Mouse (Mus musculus): ENCODE data around the gene Sulf2. TPM values are rescaled to one million over a fixed set of nuclear protein-coding genes. Genes with fewer than 3 reads are reported as not detected.

Sulf2 gene
- total and polyA plus RNA-seq, 2 experiments from 2014 or later: 54.8 to 86.5 TPM

DNA sequence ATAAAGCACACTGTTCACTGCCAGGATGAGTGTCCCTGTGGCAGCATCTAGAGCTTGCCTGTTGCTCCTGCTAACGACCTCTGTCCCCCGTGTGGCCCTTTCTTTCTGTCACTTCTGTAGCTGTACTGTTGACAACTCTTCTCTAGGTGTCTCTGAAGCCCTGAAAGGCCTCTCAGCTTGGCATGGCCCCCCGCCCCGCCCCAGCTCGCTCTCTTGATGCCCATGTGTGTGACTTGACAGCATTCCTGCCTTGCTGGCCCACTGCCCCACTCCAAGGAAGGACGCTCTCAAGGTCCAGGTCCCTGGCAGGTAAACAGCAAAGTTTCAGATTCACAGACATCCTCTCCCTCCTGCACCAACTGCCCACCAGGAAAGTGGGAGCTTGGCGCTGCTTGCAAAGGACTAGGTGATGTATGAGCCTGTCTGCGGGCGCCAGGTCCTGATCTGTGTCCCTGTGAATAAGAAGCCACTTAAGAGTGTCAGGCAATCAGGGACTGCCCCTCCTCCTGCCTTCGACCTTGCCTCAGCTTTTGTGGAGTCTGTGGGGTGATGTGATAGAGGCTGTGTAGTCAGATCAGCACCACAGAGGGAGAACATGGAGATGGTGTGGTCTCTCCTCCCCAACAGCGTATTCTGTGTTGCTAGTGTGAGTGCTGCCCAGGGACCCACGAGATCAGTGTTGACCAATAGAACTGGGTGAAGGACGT lies 40.8 kb upstream of the Sulf2 start:
- no peaks in the 10 kb centered on the region for H3K9me3 ChIP-seq (replicated peaks; ENCODE audit: control insufficient read depth, low read length)
- peaks cover 10% of the 10 kb centered on the region for H3K4me1 ChIP-seq (ENCODE audit: control insufficient read depth, insufficient read depth)
- H3K27ac ChIP-seq (ENCODE audit: low read depth): peak overlapping the region; percentile 57
- no peaks in the 10 kb centered on the region for H3K27me3 ChIP-seq (ENCODE audit: control insufficient read depth, insufficient read depth, low read length)
- peak; percentile 81 for ATAC-seq (ENCODE audit: insufficient read depth, low read depth)
- TF ChIP-seq CTCF (IDR thresholded peaks at IDR 0.05; ENCODE audit: low read depth) (no peak), EP300 (IDR thresholded peaks at IDR 0.05; ENCODE audit: low read depth) (no peak)
- WGBS: 39% methylated on average over 13 of the region's 13 CpGs
- H3K9ac ChIP-seq (replicated peaks; ENCODE audit: low read depth, low read length): no peak overlapping the region
- H3K4me3 ChIP-seq (ENCODE audit: low read depth, low read length): no peak overlapping the region
- no peak overlapping the region for H3K4me2 ChIP-seq (ENCODE audit: low read depth, low read length)
- H3K36me3 ChIP-seq (replicated peaks; ENCODE audit: control insufficient read depth, insufficient read depth, low read length): no peaks in the 10 kb centered on the region
- no peak for DNase-seq (ENCODE audit: low spot score)

- H3K27ac ChIP-seq (ENCODE audit: low read depth): no peak overlapping the region
- 75% methylated on average over 6 of the region's 6 CpGs for WGBS
- TF ChIP-seq EP300 (IDR thresholded peaks at IDR 0.05; ENCODE audit: low read depth) (no peak), CTCF (IDR thresholded peaks at IDR 0.05; ENCODE audit: low read depth) (no peak)
- peaks cover 16% of the 10 kb centered on the region for H3K4me1 ChIP-seq (ENCODE audit: control insufficient read depth, insufficient read depth)
- no peak overlapping the region for H3K4me2 ChIP-seq (ENCODE audit: low read depth, low read length)
- H3K36me3 ChIP-seq (replicated peaks; ENCODE audit: control insufficient read depth, insufficient read depth, low read length): no peaks in the 10 kb centered on the region
- ATAC-seq (ENCODE audit: insufficient read depth, low read depth) (no peak), DNase-seq (ENCODE audit: low spot score) (no peak)
- H3K9me3 ChIP-seq (replicated peaks; ENCODE audit: control insufficient read depth, low read length): no peaks in the 10 kb centered on the region
- no peaks in the 10 kb centered on the region for H3K27me3 ChIP-seq (ENCODE audit: control insufficient read depth, insufficient read depth, low read length)
- H3K9ac ChIP-seq (replicated peaks; ENCODE audit: low read depth, low read length): no peak overlapping the region
- no peak overlapping the region for H3K4me3 ChIP-seq (ENCODE audit: low read depth, low read length)
Observed at GRCm38 (mm10) chr2:166195041-166195440, 39.6 kb upstream of the Sulf2 start.

DNA sequence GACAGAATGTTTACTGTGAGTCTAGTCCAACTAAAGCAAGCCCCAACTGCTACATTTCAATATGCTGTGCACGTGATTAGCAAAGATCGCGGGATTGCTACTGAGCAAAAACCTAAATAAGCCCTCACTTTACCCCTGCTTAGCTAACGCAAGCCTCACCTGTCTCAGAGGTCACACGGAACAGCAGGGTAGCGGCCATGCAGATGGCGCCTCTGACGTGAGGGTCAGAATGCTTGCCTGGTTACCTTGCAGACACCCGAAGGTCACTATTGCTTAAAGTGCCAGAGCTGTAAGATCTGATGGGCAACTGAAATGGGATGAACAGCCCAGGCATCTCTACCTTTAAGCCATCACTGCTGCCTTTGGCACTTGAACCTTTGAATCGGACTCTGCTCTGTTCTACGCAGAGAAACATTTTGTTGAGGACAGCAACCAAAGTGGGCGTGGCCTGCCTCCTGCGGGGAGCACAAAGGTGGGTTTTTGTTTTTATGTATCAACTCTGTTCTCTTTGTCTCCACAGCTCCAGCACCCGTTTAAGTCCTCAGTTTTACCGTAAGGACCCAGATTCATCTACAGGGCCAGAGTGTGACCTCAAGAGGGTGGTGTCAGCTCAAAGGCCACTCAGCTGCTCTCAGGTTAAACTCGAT lies 38.8 kb upstream of the Sulf2 start:
- WGBS: 82% methylated on average over 16 of the region's 16 CpGs
- no peak for DNase-seq (ENCODE audit: low spot score)
- TF ChIP-seq EP300 (IDR thresholded peaks at IDR 0.05; ENCODE audit: low read depth): no peak
- TF ChIP-seq CTCF (IDR thresholded peaks at IDR 0.05; ENCODE audit: low read depth): no peak
- Histone ChIP-seq H3K4me1 (ENCODE audit: control insufficient read depth, insufficient read depth) (peaks cover 16% of the 10 kb centered on the region), H3K4me2 (ENCODE audit: low read depth, low read length) (no peak overlapping the region), H3K9me3 (replicated peaks; ENCODE audit: control insufficient read depth, low read length) (no peaks in the 10 kb centered on the region), H3K36me3 (replicated peaks; ENCODE audit: control insufficient read depth, insufficient read depth, low read length) (no peaks in the 10 kb centered on the region), H3K27me3 (ENCODE audit: control insufficient read depth, insufficient read depth, low read length) (no peaks in the 10 kb centered on the region), H3K4me3 (ENCODE audit: low read depth, low read length) (no peak overlapping the region), H3K27ac (ENCODE audit: low read depth) (no peak overlapping the region), H3K9ac (replicated peaks; ENCODE audit: low read depth, low read length) (no peak overlapping the region)
- no peak for ATAC-seq (ENCODE audit: insufficient read depth, low read depth)

- no peaks in the 10 kb centered on the region for H3K9me3 ChIP-seq (replicated peaks; ENCODE audit: control insufficient read depth, low read length)
- no peak overlapping the region for H3K27ac ChIP-seq (ENCODE audit: low read depth)
- DNase-seq (ENCODE audit: low spot score) (no peak), ATAC-seq (ENCODE audit: insufficient read depth, low read depth) (no peak)
- TF ChIP-seq EP300 (IDR thresholded peaks at IDR 0.05; ENCODE audit: low read depth) (no peak), CTCF (IDR thresholded peaks at IDR 0.05; ENCODE audit: low read depth) (no peak)
- peaks cover 16% of the 10 kb centered on the region for H3K4me1 ChIP-seq (ENCODE audit: control insufficient read depth, insufficient read depth)
- H3K9ac ChIP-seq (replicated peaks; ENCODE audit: low read depth, low read length): no peak overlapping the region
- no peaks in the 10 kb centered on the region for H3K36me3 ChIP-seq (replicated peaks; ENCODE audit: control insufficient read depth, insufficient read depth, low read length)
- H3K4me2 ChIP-seq (ENCODE audit: low read depth, low read length): no peak overlapping the region
- 93% methylated on average over 3 of the region's 3 CpGs for WGBS
- H3K27me3 ChIP-seq (ENCODE audit: control insufficient read depth, insufficient read depth, low read length): no peaks in the 10 kb centered on the region
- no peak overlapping the region for H3K4me3 ChIP-seq (ENCODE audit: low read depth, low read length)
Observed at GRCm38 (mm10) chr2:166193509-166193908, 38.0 kb upstream of the Sulf2 start.

GRCm38 (mm10) chr2:166190816-166191215 lies 35.4 kb upstream of the Sulf2 start:
- Histone ChIP-seq H3K36me3 (replicated peaks; ENCODE audit: control insufficient read depth, insufficient read depth, low read length) (no peaks in the 10 kb centered on the region), H3K4me3 (ENCODE audit: low read depth, low read length) (no peak overlapping the region), H3K27ac (ENCODE audit: low read depth) (no peak overlapping the region), H3K27me3 (ENCODE audit: control insufficient read depth, insufficient read depth, low read length) (no peaks in the 10 kb centered on the region), H3K4me1 (ENCODE audit: control insufficient read depth, insufficient read depth) (peaks cover 10% of the 10 kb centered on the region; the same call in 1 of the 2 replicates), H3K4me2 (ENCODE audit: low read depth, low read length) (no peak overlapping the region), H3K9me3 (replicated peaks; ENCODE audit: control insufficient read depth, low read length) (no peaks in the 10 kb centered on the region), H3K9ac (replicated peaks; ENCODE audit: low read depth, low read length) (no peak overlapping the region)
- DNase-seq (ENCODE audit: low spot score): no peak
- no peak for ATAC-seq (ENCODE audit: insufficient read depth, low read depth)
- TF ChIP-seq EP300 (IDR thresholded peaks at IDR 0.05; ENCODE audit: low read depth): no peak
- TF ChIP-seq CTCF (IDR thresholded peaks at IDR 0.05; ENCODE audit: low read depth): no peak
- 77% methylated on average over 8 of the region's 8 CpGs for WGBS
